Mouse (Mus musculus): ENCODE measurements around the gene Gins1.
"Not testable (repeated sequence)": the region's sequence is repeated elsewhere in the genome, so short reads cannot be mapped to it uniquely, and the experiment has no call there.

Gene Gins1

GRCm38 (mm10) chr2:150930806-150931205, 25.6 kb downstream of the Gins1 start:
- H3K4me3 ChIP-seq (replicated peaks; ENCODE audit: low read length), result no peak overlapping the region
- H3K36me3 ChIP-seq (ENCODE audit: insufficient read depth, low read length), result peaks cover 71% of the 10 kb centered on the region
- TF ChIP-seq POU5F1 (IDR thresholded peaks at IDR 0.05; ENCODE audit: borderline replicate concordance, low read length) (no peak), NANOG (IDR thresholded peaks at IDR 0.05; ENCODE audit: borderline replicate concordance, low read length) (no peak), CTCF (conservative IDR thresholded peaks at IDR 0.05; ENCODE audit: low read length) (no peak)
- peaks cover 20% of the 10 kb centered on the region for H3K4me1 ChIP-seq (replicated peaks; ENCODE audit: low read depth, low read length)
- H3K27me3 ChIP-seq (ENCODE audit: insufficient read depth, low read length), result no peaks in the 10 kb centered on the region
- no peaks in the 10 kb centered on the region for H3K9me3 ChIP-seq (ENCODE audit: low read length)

DNA sequence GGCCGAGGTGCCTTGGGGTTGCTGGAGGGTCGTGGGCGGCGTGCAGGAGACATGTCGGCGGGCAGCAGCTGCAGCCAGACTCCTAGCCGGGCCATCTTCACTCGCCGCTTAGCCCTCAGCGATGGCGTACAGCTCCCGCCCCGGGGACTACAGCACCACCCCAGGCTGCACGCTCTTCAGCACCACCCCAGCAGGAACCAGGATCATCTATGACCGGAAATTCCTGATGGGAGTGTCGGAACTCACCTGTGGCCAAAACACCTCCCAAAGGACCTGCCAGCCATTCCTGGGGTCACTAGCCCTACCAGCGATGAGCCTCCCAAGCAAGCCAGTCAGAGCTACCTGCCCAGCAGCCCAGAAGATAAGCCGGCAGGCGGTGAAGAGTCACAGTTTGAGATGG, 28.3 kb downstream of the Gins1 start:
- TF ChIP-seq POU5F1 (IDR thresholded peaks at IDR 0.05; ENCODE audit: borderline replicate concordance, low read length), result no peak
- no peak for TF ChIP-seq CTCF (conservative IDR thresholded peaks at IDR 0.05; ENCODE audit: low read length)
- TF ChIP-seq NANOG (IDR thresholded peaks at IDR 0.05; ENCODE audit: borderline replicate concordance, low read length), result no peak
- peaks cover 20% of the 10 kb centered on the region for H3K4me1 ChIP-seq (replicated peaks; ENCODE audit: low read depth, low read length)
- no peaks in the 10 kb centered on the region for H3K27me3 ChIP-seq (ENCODE audit: insufficient read depth, low read length)
- peaks cover 71% of the 10 kb centered on the region for H3K36me3 ChIP-seq (ENCODE audit: insufficient read depth, low read length)
- no peaks in the 10 kb centered on the region for H3K9me3 ChIP-seq (ENCODE audit: low read length)
- H3K4me3 ChIP-seq (replicated peaks; ENCODE audit: low read length), result peak overlapping the region; percentile 76

DNA sequence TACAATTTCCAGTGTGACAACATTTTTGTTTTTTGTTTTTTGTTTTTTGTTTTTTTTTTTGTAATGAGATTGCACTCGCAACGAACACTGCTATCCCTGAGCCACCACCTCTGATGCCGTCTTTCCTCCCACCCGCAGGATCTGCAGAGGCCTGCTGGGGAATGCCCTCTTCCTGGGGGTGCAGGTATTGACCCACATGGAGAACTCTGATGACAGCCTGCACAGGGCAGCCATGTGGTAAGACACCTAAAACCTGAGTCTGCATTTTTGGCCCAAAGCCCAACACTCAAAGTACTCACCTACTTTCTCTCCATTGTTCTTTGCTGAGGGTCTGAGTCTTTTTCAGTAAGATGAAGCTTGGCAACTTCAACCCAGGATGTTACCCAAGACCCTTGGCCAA, 29.5 kb downstream of the Gins1 start:
- Histone ChIP-seq H3K27me3 (ENCODE audit: insufficient read depth, low read length) (no peaks in the 10 kb centered on the region), H3K9me3 (ENCODE audit: low read length) (no peaks in the 10 kb centered on the region), H3K36me3 (ENCODE audit: insufficient read depth, low read length) (peaks cover 65% of the 10 kb centered on the region), H3K4me3 (replicated peaks; ENCODE audit: low read length) (no peak overlapping the region), H3K4me1 (replicated peaks; ENCODE audit: low read depth, low read length) (peaks cover 20% of the 10 kb centered on the region)
- TF ChIP-seq CTCF (conservative IDR thresholded peaks at IDR 0.05; ENCODE audit: low read length) (no peak), POU5F1 (IDR thresholded peaks at IDR 0.05; ENCODE audit: borderline replicate concordance, low read length) (no peak), NANOG (IDR thresholded peaks at IDR 0.05; ENCODE audit: borderline replicate concordance, low read length) (no peak)

- Histone ChIP-seq H3K27me3 (ENCODE audit: insufficient read depth, low read length) (no peaks in the 10 kb centered on the region), H3K4me1 (replicated peaks; ENCODE audit: low read depth, low read length) (peaks cover 58% of the 10 kb centered on the region), H3K36me3 (ENCODE audit: insufficient read depth, low read length) (peaks cover 61% of the 10 kb centered on the region), H3K9me3 (ENCODE audit: low read length) (no peaks in the 10 kb centered on the region), H3K4me3 (replicated peaks; ENCODE audit: low read length) (no peak overlapping the region)
- TF ChIP-seq POU5F1 (IDR thresholded peaks at IDR 0.05; ENCODE audit: borderline replicate concordance, low read length) (no peak), NANOG (IDR thresholded peaks at IDR 0.05; ENCODE audit: borderline replicate concordance, low read length) (no peak)
These were observed 38.8 kb downstream of the Gins1 start for GRCm38 (mm10) chr2:150944017-150944416.

GRCm38 (mm10) chr2:150947341-150947740, 42.1 kb downstream of the Gins1 start:
- not testable (repeated sequence) for H3K4me3 ChIP-seq (replicated peaks; ENCODE audit: low read length); H3K9me3 ChIP-seq (ENCODE audit: low read length); H3K27me3 ChIP-seq (ENCODE audit: insufficient read depth, low read length)
- Histone ChIP-seq H3K4me1 (replicated peaks; ENCODE audit: low read depth, low read length) (peaks cover 80% of the 10 kb centered on the region), H3K36me3 (ENCODE audit: insufficient read depth, low read length) (peaks cover 66% of the 10 kb centered on the region)

DNA sequence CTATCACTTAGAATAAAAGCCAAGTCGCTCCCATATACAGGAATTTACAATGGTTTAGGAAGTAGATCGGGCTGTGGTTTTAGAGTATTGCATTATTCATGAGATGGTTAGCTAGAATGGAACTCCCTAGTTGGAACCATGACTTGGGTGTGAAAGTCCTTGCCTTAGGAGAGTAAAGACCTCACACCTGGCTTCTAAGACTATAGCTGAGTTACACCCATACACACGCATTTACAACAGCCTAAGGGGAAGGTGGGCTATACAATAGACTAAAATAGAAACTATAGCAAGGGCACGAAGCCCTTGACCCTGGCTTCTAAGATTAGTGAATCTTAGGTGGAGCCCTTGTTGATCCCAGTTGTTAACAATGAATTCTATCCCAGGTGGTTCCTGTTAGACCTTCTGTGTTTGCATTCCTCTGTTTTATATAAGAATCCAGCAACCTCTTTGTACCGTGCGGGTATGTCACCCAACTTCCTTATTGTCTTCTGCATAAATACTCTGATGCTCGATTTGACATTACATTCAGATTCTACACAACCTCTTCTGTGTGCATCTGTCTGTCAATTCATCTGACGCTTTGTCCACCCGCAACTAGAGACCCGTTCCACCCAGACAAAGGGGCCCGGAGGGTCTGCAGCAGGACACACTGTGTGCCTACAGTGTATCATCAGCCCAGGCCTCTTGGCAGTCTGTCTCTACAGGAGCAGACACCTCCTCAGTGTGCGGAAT, 42.8 kb downstream of the Gins1 start:
- H3K27me3 ChIP-seq (ENCODE audit: insufficient read depth, low read length); H3K9me3 ChIP-seq (ENCODE audit: low read length): not testable (repeated sequence)
- Histone ChIP-seq H3K4me1 (replicated peaks; ENCODE audit: low read depth, low read length) (peaks cover 85% of the 10 kb centered on the region), H3K36me3 (ENCODE audit: insufficient read depth, low read length) (peaks cover 66% of the 10 kb centered on the region), H3K4me3 (replicated peaks; ENCODE audit: low read length) (peak overlapping the region; percentile 57)
- peak; percentile 55; the same call in 1 of the 2 replicates for TF ChIP-seq POU5F1 (IDR thresholded peaks at IDR 0.05; ENCODE audit: borderline replicate concordance, low read length)
- TF ChIP-seq NANOG (IDR thresholded peaks at IDR 0.05; ENCODE audit: borderline replicate concordance, low read length), result peak; percentile 39; the same call in 1 of the 2 replicates

- no peak for TF ChIP-seq POU5F1 (IDR thresholded peaks at IDR 0.05; ENCODE audit: borderline replicate concordance, low read length)
- TF ChIP-seq CTCF (conservative IDR thresholded peaks at IDR 0.05; ENCODE audit: low read length), result no peak
- no peak for TF ChIP-seq NANOG (IDR thresholded peaks at IDR 0.05; ENCODE audit: borderline replicate concordance, low read length)
- Histone ChIP-seq H3K27me3 (ENCODE audit: insufficient read depth, low read length) (no peaks in the 10 kb centered on the region), H3K36me3 (ENCODE audit: insufficient read depth, low read length) (peaks cover 63% of the 10 kb centered on the region), H3K4me3 (replicated peaks; ENCODE audit: low read length) (peak overlapping the region; percentile 57), H3K9me3 (ENCODE audit: low read length) (no peaks in the 10 kb centered on the region), H3K4me1 (replicated peaks; ENCODE audit: low read depth, low read length) (peaks cover 90% of the 10 kb centered on the region)
These were observed 43.6 kb downstream of the Gins1 start for GRCm38 (mm10) chr2:150948786-150949185.

DNA sequence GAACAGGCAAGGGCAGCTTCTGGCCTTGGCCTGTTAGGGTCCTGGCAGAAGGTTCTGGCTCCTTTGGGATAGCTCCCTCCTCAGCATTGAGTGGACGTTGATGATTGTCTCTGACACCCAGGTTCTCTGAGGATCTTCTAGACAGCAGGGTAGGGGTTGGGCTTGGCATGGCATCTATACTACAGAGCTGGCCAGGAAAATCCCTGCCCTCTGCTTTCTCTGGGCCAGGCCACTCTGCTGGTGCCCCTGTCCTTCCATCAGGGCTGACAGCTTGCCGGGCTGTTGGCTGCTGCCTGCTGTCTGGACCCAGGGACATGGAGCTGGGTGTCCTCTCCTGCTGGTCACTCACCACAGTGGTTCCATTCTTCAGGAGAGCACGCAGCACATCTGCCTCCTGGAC, 44.5 kb downstream of the Gins1 start:
- Histone ChIP-seq H3K4me3 (replicated peaks; ENCODE audit: low read length) (peak overlapping the region; percentile 57), H3K36me3 (ENCODE audit: insufficient read depth, low read length) (peaks cover 63% of the 10 kb centered on the region), H3K9me3 (ENCODE audit: low read length) (no peaks in the 10 kb centered on the region), H3K27me3 (ENCODE audit: insufficient read depth, low read length) (no peaks in the 10 kb centered on the region), H3K4me1 (replicated peaks; ENCODE audit: low read depth, low read length) (peaks cover 92% of the 10 kb centered on the region)
- no peak for TF ChIP-seq CTCF (conservative IDR thresholded peaks at IDR 0.05; ENCODE audit: low read length)
- no peak for TF ChIP-seq POU5F1 (IDR thresholded peaks at IDR 0.05; ENCODE audit: borderline replicate concordance, low read length)
- TF ChIP-seq NANOG (IDR thresholded peaks at IDR 0.05; ENCODE audit: borderline replicate concordance, low read length), result no peak

DNA sequence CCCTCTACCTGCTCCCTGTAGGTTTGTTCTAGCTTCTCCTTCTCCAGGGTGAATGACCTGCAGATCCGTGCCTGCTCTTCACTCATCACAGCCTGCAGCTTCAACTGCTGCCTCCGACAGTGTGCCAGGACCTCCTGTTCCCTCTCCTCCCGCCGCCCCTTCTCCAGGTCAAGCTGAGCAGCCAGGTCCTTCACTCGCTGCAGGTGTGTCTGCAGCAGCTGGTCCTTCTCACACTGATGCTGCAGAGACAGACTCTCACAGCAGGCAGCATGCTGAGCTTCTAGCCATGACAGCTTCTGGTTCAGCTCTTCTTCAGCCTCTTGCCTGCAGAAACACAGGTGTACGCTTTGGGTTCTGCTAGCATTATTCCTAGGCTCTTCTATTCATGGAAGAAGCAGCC, 44.9 kb downstream of the Gins1 start:
- peaks cover 92% of the 10 kb centered on the region for H3K4me1 ChIP-seq (replicated peaks; ENCODE audit: low read depth, low read length)
- H3K9me3 ChIP-seq (ENCODE audit: low read length), result no peaks in the 10 kb centered on the region
- peak overlapping the region; percentile 57; the same call in 1 of the 2 replicates for H3K4me3 ChIP-seq (replicated peaks; ENCODE audit: low read length)
- peaks cover 63% of the 10 kb centered on the region for H3K36me3 ChIP-seq (ENCODE audit: insufficient read depth, low read length)
- TF ChIP-seq NANOG (IDR thresholded peaks at IDR 0.05; ENCODE audit: borderline replicate concordance, low read length) (no peak), POU5F1 (IDR thresholded peaks at IDR 0.05; ENCODE audit: borderline replicate concordance, low read length) (no peak), CTCF (conservative IDR thresholded peaks at IDR 0.05; ENCODE audit: low read length) (no peak)
- H3K27me3 ChIP-seq (ENCODE audit: insufficient read depth, low read length), result no peaks in the 10 kb centered on the region

Data from E14TG2a.4 (cell line).